Mouse (Mus musculus): ENCODE data around the gene Cited2.
A peak's percentile ranks its signal among the peaks of the same experiment; 100 is the strongest.

Cited2 gene

GRCm38 (mm10) chr10:17723871-17724741 lies 1.1 kb downstream of the Cited2 start:
- peak; percentile 73 for DNase-seq (ENCODE audit: low spot score)

- no peak for DNase-seq (ENCODE audit: low spot score)
These were observed 2.1 kb downstream of the Cited2 start for GRCm38 (mm10) chr10:17725037-17725584.

GRCm38 (mm10) chr10:17725644-17726372 lies 2.8 kb downstream of the Cited2 start:
- DNase-seq (ENCODE audit: low spot score): no peak

GRCm38 (mm10) chr10:17726373-17726720 lies 3.3 kb downstream of the Cited2 start:
- DNase-seq (ENCODE audit: low spot score): no peak

GRCm38 (mm10) chr10:17727161-17727925 lies 4.3 kb downstream of the Cited2 start:
- DNase-seq (ENCODE audit: low spot score): no peak

GRCm38 (mm10) chr10:17727926-17728279 lies 4.9 kb downstream of the Cited2 start:
- no peak for DNase-seq (ENCODE audit: low spot score)

GRCm38 (mm10) chr10:17728711-17729110 lies 5.7 kb downstream of the Cited2 start:
- no peak for DNase-seq (ENCODE audit: low spot score)

GRCm38 (mm10) chr10:17729476-17729875 lies 6.5 kb downstream of the Cited2 start:
- DNase-seq (ENCODE audit: low spot score): no peak

GRCm38 (mm10) chr10:17733057-17733456 lies 10.0 kb downstream of the Cited2 start:
- peak; percentile 81 for DNase-seq (ENCODE audit: low spot score)

- DNase-seq (ENCODE audit: low spot score): no peak
These were observed 19.6 kb downstream of the Cited2 start for GRCm38 (mm10) chr10:17742581-17742980.

GRCm38 (mm10) chr10:17752478-17752877 lies 29.5 kb downstream of the Cited2 start:
- no peak for DNase-seq (ENCODE audit: low spot score)

GRCm38 (mm10) chr10:17759772-17760171 lies 36.8 kb downstream of the Cited2 start:
- no peak for DNase-seq (ENCODE audit: low spot score)

- no peak for DNase-seq (ENCODE audit: low spot score)
These were observed 38.0 kb downstream of the Cited2 start for GRCm38 (mm10) chr10:17760750-17761613.

GRCm38 (mm10) chr10:17761652-17762051 lies 38.6 kb downstream of the Cited2 start:
- no peak for DNase-seq (ENCODE audit: low spot score)

- no peak for DNase-seq (ENCODE audit: low spot score)
These were observed 39.9 kb downstream of the Cited2 start for GRCm38 (mm10) chr10:17762946-17763345.

- peak; percentile 40 for DNase-seq (ENCODE audit: low spot score)
These were observed 46.8 kb downstream of the Cited2 start for GRCm38 (mm10) chr10:17769856-17770255.

- DNase-seq (ENCODE audit: low spot score): no peak
These were observed 49.3 kb downstream of the Cited2 start for GRCm38 (mm10) chr10:17772364-17772763.

GRCm38 (mm10) chr10:17774366-17774765 lies 51.3 kb downstream of the Cited2 start:
- no peak for DNase-seq (ENCODE audit: low spot score)

GRCm38 (mm10) chr10:17775079-17775478 lies 52.1 kb downstream of the Cited2 start:
- DNase-seq (ENCODE audit: low spot score): no peak

Data from layer of hippocampus, adult 11-12 months (tissue).